Mouse (Mus musculus) hindbrain, embryonic 13.5 days (tissue): ENCODE measurements around the gene Chn1. TPM values are rescaled to one million over a fixed set of nuclear protein-coding genes. Genes with fewer than 3 reads are reported as not detected.

ENCODE experiments used
- ATAC-seq: fragments of 200-750 bp; cut with Nextera tagmentation; 2 replicates; pipeline ENCODE4 v1.8.0; 2017; ENCODE audit warnings: moderate TSS enrichment; ENCODE audit not compliant: low FRiP score
- H3K27ac ChIP-seq: fragments of 300-500 bp; sonication (generic); 2 replicates; pipeline ENCODE4 v1.5.1; 2015; ENCODE audit warnings: inconsistent platforms, mild to moderate bottlenecking, moderate library complexity
- H3K27me3 ChIP-seq: fragments of 300-500 bp; sonication (generic); 2 replicates; pipeline ENCODE4 v1.6.1; 2015; ENCODE audit warnings: mild to moderate bottlenecking, inconsistent platforms
- H3K36me3 ChIP-seq: fragments of 300-500 bp; sonication (generic); 2 replicates; pipeline ENCODE4 v1.6.1; 2015; ENCODE audit warnings: mild to moderate bottlenecking, inconsistent platforms
- H3K4me1 ChIP-seq: fragments of 300-500 bp; sonication (generic); replicated peaks from 2 replicates; pipeline ENCODE4 v1.6.1; 2015; ENCODE audit warnings: inconsistent platforms
- H3K4me2 ChIP-seq: fragments of 300-500 bp; sonication (generic); 2 replicates; pipeline ENCODE4 v1.6.1; 2015; ENCODE audit warnings: inconsistent platforms, mild to moderate bottlenecking, moderate library complexity
- H3K4me3 ChIP-seq: fragments of 300-500 bp; sonication (generic); 2 replicates; pipeline ENCODE4 v1.5.1; 2015; ENCODE audit warnings: mild to moderate bottlenecking, inconsistent platforms
- H3K9ac ChIP-seq: fragments of 300-500 bp; sonication (generic); 2 replicates; pipeline ENCODE4 v1.6.1; 2015; ENCODE audit warnings: mild to moderate bottlenecking, inconsistent platforms
- H3K9me3 ChIP-seq: fragments of 300-500 bp; sonication (generic); 2 replicates; pipeline ENCODE4 v1.6.1; 2016; ENCODE audit warnings: inconsistent platforms
- WGBS: fragments of 180-500 bp; shearing (Covaris S2); methylation state at CpG from one replicate; pipeline ENCODE4 v1.1.7; 2015; 5-methylcytosine and 5-hydroxymethylcytosine counted together
- polyA plus RNA-seq: library from polyadenylated mRNA; unstranded; fragments of >200 nt; fragmentation: Nextera tagmentation; extraction: Ambion mirVana; gene quantifications from 2 replicates; pipeline ENCODE4 v1.2.1, GENCODE M21; 2015

The Chn1 gene
- polyA plus RNA-seq, 1 experiment from 2014 or later, result 110 TPM

DNA sequence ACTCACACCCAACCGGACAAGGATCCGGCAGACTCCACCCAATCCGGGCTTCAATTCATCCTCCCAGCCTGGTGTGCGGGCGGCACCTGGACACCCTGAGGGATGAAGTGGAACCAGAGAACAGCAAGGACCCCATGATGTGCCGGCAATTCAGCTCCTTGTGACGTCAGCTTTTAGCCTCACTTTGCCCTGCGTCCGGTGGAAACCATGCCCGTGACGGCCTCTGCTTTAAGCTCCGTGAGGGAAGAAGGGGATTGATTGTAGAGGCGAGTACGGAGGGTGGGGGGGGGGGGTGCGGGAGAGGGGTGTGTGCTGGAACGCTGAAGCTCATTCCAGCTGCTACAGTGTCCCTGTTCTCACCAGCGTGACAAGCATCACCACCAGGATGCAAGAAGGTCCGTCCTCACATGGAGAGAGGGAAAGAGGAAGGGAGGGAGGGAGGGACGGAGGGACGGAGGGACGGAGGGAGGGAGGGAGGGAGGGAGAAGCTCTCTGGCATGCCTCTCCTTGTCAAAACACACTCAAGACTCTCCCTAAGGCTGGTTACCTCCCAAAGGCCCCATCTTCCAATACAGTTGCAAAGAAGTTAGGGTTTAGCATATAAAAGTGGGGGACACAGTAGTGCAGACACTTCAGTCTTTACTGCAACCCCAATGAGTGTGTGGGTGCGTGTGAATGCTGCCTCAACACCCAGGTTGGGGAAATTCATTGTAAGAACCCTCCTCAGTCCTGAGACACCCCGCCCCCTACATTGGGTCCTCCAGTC lies 214.1 kb downstream of the Chn1 start:
- Histone ChIP-seq H3K9me3 (no peaks in the 10 kb centered on the region), H3K9ac (peak overlapping the region; percentile 67), H3K4me1 (peaks cover 15% of the 10 kb centered on the region), H3K36me3 (no peaks in the 10 kb centered on the region), H3K4me2 (peak overlapping the region; percentile 68), H3K27ac (0 out of 2 replicates have a peak overlapping the region, but pooled peaks have one; percentile 8), H3K27me3 (no peaks in the 10 kb centered on the region), H3K4me3 (peak overlapping the region; percentile 44)
- peak; percentile 65 for ATAC-seq
- 3% methylated on average over 23 of the region's 23 CpGs for WGBS

Other genes with a start within 250 kb of the Chn1 start
- gene Wipf1, start 245.6 kb downstream of the Chn1 start, polyA plus RNA-seq, result 2.3 and 2.5 TPM in 2 replicates
- gene Chrna1, start 195.0 kb downstream of the Chn1 start, polyA plus RNA-seq, result 0.40 and 0.45 TPM in 2 replicates
- 114 and 115 TPM in 2 replicates for gene Atf2, start 117.3 kb upstream of the Chn1 start, polyA plus RNA-seq
- 1,071 and 1,119 TPM in 2 replicates for gene Atp5g3, start 136.0 kb upstream of the Chn1 start, polyA plus RNA-seq